Mouse (Mus musculus) v-Abl transformed pro-B cells (cell line): ENCODE measurements around the gene Slc12a7.

ENCODE experiments used
- in situ Hi-C, 2 experiments: fragments of 400-800 bp; cut with MboI; formaldehyde crosslinking; loops; one replicate each; pipeline ENCODE4 v1.15.1; 2025; ENCODE audit not compliant: unreplicated experiment in 2 of 2

The Slc12a7 gene

DNA sequence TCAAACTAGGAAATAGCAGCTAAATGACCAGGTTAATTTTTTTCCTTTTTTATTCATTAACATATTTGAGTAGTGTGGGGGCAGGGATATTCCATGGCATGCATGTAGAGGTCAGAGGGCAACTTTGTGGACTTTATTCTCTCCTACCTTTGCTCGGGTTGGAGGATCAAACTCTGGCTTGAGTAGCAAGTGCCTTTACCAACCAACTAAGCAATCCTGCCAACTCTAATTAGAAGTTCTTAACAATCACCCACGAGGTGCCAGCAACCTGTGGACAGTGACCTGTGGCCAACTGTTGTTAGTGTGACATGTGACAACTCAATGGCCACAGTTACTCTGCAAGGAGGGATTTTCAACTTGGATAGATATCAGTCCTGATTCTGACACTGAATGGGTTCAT lies 24.0 kb downstream of the Slc12a7 start:
- in situ Hi-C loops: no loop called here

DNA sequence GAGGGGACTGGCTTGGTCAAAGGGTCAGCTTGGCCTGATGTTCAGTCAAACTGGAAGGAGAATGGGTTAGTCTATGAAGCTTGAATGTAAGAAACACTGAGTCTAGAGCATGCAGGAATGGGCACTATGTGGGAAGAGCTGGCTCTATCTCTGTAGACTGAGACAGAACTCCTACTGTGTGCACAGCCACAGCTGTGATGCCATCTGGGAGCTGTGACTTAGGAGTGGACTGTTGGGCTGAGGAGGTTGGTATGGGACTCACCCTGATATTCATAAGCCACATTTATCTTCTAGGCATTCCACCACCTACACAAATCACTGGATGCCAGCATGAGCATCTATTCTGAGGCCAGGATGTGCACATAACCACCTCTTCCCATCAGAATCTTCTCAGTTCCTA lies 24.5 kb downstream of the Slc12a7 start:
- in situ Hi-C loops: no loop called here

DNA sequence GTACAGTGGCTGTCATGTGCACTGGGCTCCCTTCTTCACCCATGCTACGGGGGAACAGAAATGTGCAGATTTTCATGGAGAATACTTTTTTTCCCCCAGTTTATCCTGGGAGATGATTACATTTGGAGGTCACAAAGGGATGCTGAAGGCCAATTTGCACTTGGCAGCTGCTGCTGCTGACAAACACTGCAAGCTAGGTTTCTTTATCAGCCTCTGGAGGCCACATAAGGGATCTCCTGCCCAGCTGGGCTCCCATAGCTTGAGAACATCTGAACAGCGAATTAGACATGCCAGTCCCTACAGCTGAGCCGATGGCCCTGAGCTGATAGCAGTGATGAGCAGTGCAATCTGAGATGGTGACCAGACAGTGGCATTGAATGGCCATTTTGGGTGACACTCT lies 26.7 kb downstream of the Slc12a7 start:
- in situ Hi-C loops: no loop called here

DNA sequence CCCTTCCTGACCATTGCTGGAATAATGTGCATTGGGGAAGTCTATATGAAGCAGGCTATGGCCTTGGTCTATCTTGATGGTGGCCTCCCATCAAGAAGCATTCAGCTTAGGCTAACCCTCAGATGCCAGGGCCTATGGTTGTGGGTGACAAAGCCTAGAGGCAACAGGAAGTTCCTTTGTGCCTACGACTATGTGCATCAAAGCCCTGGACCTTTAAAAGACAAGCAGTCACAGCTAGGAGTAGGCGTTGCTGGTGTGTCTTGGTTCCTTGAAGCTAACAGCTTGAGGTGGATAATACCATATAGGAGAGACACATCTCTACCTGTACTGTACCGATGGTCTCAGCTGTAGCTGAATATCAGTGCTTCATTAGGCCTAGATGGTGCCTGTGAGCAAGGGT lies 27.2 kb downstream of the Slc12a7 start:
- in situ Hi-C loops: no loop called here

DNA sequence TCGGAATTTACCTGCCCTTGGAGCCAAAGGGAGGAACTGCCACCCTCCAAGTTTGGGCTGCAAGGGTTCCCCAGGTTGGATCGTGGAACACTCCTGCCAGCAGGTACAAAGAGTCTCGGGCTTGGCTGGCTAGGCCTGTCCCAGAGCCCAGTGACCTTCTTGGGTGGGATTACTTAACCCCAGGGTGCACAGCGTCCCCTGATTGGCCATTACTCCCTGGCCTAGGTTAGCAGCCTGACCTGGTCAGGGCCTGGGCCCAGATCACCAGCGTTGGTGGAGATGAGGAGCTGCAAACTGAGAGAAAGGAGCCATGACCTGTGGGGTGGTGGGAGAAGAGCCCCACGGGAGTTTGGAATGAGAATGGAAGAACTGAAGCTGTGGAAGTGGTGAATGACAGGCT lies 30.0 kb downstream of the Slc12a7 start:
- in situ Hi-C loops: no loop called here

DNA sequence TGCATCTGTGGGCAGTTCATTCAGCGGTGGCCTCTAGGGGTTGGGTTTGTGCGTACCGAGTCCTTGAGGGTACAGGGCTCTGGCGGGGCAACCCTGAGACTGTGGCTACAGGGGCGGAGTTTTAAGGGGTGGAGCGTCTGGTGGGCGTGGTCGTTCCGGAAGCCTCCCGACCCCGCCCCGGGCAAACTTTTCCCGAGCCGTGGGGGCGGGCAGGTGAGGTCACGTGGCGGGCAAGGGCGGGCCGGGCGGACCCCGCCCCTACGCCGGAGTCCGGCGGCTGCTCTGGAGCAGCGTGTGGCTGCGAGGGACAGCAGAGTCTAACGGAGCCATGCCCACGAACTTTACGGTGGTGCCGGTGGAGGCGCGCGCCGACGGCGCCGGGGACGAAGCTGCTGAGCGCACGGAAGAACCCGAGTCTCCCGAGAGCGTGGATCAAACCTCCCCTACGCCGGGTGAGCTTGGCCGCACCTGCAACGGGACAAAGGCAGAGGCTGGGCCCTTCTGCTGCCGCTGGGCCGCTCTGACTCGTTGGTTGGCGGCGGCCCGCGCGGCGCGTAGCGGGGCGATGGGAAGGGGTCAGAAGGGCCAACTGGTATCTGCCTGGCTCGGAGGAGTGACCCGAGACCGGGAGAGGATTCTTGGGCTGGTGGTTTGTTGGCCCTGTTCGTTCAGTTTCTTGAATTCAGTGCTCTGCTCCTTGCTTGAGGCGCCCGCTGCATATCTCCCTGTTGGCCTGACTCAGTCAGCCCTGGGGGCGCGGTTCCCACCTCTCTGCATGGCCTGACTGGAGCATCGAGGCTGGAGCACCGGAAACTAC lies 30.8 kb downstream of the Slc12a7 start:
- in situ Hi-C loops: no loop called here

DNA sequence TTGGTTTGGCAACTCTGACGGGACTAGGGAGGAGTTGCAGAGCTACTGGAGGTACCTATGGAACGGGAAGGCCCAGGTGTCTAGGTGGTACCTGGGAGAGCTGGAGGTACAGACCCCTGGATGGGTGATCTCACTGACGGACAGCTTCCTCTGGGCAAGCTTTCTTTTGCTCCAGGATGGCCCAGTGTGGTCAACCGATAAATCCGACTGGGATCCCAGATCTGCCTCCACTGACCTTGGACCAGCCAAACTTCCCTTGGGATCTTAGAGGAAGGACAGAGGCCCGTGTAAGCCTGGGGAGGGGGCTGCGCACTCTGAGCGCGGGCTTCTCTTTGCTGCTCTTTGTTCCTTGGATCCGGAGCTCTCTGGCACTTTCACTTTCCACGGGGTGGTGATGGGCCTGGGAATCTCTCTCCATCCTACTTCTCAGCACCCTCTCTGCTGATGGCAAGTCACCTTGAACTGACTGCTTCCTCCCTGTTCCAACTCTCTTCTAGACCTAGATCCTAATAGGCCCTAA lies 31.4 kb downstream of the Slc12a7 start:
- in situ Hi-C loops: no loop called here

DNA sequence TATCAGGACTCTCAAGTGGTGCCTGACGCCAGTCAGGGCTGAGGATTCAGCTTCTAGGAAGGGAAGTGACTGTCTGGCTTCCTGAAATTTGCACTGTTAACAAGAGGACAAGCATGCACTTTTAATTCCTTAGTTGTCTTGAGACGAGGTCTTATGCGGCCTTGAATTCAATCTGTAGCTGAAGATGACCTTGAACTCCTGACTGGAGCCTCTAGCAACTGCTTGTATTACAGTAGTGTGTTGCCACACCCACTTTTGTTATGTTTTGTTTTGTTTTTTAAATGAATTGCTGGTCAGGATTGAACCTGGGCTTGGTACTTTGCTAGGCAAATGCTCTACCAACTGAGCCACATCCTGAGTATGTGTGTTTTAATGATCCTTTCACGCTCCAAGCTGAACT lies 32.5 kb downstream of the Slc12a7 start:
- in situ Hi-C loops: loop anchor here (5.0 kb wide), 2 partner anchors 33 to 38 kb away; partner anchors contain the start of gene Slc12a7 (in 1 of the 2)

DNA sequence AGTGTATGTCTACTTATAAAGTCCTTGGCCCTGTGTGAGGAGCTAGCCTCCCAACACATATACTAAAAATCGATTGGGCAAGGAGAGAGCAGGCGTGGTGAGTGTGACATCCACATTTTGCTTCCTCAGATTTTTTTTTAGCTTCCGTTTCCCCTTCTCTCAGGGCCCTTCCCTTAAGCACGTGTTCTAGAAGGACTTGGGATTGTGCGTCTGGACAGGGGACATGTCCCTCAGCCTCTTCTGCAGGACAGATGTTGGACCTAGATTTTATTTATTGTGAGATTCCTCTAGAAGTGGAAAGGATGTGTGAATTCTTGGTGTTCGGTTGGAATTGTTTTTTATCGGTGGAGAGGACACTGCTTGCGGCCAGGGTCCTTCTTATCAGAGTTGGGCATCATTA lies 34.3 kb downstream of the Slc12a7 start:
- in situ Hi-C loops: loop anchor here (5.0 kb wide), 2 partner anchors 35 to 40 kb away; partner anchors contain the start of gene Slc12a7 (in 1 of the 2)

DNA sequence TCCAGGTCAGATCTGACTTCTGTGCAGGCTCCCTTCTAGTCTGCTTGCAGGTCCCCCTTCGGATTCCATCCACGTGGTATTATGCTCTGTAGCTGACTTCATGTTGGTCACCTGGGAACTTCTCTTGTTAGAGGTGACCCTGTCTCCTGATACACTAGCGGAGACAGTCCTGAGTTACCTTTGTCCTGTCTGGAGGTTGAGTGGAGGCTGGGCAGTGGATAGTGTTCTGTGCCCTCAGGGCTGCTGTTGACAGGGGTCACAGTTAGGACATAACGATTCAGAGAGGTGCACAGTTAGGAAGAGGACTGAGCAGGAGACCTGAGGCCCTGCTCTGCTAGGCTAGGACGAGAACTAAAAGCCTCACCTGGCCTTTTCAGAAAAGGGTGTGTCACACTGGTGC lies 34.9 kb downstream of the Slc12a7 start:
- in situ Hi-C loops: loop anchor here (5.0 kb wide), 2 partner anchors 35 to 40 kb away; partner anchors contain the start of gene Slc12a7 (in 1 of the 2)

DNA sequence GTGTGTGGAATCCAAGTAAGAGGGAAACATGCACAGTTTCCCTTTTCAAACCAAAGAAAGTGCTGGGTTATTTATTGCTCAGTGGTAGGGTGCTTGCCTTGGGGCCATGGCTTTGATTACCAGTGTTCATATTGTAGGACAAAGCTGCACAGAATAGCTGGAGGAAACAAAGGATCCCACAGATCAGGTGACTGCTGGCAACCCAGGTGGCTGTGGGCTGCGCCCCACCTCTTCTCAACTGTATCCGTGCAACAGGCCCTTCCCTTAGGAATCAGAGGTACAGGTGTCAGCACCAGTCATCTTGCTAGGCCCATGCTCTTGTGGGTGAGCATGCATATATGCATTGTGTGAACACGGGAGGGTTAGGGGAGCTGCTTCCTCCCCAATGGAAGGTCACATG lies 35.4 kb downstream of the Slc12a7 start:
- in situ Hi-C loops: loop anchor here (5.0 kb wide), 2 partner anchors 36 to 41 kb away; partner anchors contain the start of gene Slc12a7 (in 1 of the 2)

DNA sequence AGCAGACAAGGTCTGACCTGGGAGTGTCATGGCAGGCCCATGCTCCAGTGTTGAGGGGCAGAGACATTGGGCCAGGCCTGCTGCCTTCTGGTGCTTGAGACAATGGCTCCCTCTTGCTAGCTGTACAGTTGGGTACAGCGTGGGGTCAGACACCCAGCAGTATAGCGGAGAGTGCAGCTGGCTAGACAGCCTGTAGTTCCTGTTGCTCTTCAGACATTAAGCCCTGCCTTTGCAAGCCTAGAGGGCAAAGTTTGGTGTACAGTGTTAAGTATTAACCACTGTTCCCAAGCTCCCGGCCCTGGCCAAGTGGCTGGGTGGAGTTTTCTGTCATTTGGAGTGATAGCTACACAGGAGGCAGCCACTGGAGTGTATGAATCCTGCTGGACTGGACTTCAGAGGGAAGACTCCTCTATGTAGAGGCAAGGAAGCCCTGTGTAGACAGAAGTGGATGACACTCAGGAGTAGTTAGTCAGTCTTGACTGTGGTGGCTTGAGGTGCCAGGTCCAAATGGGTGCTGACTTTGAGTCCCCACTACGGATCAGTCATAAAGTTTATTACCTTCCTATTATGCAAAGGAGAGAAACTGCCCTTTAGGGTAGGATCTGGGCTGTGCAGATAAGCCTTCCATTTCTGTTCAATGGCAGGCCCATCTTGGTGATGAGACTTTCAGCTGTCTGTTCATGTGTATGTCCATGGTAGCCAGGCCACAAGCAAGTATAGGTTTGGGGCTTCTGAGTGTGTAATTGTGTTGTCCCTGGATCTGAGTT lies 37.2 kb downstream of the Slc12a7 start:
- in situ Hi-C loops: loop anchor here (5.0 kb wide), 2 partner anchors 38 to 43 kb away; partner anchors contain the start of gene Slc12a7 (in 1 of the 2)

DNA sequence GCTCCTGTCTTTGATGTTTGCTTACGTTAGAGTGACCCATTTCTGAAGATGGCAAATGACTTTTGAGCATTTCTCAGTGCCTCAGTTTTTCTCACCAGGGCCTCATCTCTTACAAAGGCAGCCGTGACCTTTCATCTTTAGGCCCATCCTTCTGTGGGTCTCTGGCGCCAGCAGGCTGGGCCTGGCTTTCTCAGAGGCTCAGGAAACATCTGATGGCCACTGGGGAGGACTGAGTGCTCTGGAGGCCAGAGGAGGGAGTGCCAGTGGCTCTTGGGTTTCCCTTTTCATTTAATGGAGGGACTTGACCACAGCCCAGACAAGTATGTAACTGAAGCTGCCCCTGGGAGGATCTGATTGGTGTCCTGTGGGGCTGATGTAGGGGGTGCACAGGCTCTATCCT lies 38.2 kb downstream of the Slc12a7 start:
- in situ Hi-C loops: no loop called here

DNA sequence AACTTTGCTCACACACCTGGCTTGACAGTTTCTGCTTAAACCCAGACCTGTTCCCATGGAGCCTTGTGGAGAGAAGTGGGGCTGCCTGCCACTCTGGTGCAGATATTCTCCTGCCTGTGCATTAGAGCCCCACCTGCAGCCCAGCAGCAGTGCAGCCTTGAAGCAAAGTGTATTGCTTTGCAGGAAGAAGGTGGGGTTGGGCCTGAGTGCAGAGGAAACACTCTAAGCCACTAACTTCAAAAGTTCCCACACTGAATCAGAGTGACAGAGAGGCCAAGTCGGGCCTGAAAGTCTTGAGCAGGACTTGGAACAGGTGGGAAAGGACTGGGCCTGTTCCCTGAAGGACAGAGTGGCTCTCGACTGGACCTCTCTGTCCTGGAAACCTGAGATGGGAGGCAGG lies 39.8 kb downstream of the Slc12a7 start:
- in situ Hi-C loops: no loop called here

DNA sequence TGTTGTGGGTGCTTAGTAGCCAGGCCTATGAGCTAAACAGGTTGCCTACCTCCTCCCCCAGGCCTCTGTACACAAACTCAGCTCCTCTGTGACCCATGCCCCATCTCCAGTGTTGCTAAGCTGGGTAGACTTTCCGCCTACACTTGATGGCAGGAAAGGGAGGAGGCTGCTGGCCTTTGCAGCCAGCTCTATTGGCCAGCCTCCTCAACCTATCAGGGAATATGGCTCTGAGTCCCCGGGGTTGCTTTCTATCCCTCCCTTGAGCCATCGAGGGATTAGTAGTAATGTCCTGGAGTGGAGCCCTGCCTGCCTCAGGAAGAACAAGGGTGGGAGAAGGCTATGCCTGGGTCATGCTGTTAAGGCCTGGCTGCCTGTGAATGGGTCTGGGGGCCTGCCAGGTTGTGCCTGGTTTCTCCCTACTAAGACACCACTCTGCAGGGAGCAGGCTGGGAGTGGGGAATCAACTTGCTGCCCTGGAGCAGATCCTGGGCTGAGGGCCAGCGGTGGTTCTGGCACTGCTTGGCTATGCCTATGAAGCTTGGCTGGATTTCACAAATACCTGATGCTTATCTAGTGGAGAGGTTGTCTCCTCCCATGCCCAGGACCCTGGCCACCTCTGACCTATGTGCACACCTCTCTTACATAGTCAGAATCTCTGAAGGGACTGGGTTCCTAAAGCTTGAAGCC lies 40.8 kb downstream of the Slc12a7 start:
- in situ Hi-C loops: no loop called here

DNA sequence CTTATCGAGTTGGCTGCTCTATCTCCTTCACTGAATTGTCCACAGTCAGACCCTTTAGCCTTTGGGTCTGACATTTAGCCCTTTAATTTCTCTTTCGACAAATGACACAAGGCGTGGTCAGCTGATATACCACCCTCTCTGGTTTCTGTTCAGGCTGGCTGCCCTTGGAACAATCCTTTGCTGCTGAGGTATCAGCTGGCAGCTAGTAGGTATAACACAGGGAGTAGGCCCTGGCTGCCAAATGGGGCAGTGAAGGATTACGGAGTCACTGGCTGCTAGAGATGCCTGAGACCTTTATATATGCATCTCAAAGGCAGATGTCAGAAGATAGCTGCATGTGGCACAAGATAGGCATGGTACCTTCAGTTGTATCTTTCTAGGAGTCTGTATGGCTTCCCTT lies 42.9 kb downstream of the Slc12a7 start:
- in situ Hi-C loops: no loop called here

DNA sequence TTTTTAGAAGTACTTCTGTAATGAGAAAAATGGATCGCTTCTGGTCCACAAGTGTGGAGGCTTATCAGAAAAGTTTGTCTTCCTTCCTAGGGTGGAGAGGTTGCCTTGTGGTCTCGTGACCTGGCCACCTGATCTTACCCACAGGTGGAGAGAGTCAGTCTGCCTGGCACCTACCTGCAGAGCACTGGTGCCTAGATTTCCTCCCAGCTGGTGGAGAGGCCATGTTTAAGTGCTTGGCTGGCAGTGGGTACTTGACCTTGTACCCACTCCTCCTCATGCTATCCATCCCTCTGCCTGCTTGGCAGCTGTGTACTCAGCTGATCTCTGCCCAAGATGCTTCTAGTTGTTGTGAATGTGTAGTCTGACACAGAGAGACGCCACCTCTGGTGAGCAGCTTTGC lies 44.7 kb downstream of the Slc12a7 start:
- in situ Hi-C loops: no loop called here

DNA sequence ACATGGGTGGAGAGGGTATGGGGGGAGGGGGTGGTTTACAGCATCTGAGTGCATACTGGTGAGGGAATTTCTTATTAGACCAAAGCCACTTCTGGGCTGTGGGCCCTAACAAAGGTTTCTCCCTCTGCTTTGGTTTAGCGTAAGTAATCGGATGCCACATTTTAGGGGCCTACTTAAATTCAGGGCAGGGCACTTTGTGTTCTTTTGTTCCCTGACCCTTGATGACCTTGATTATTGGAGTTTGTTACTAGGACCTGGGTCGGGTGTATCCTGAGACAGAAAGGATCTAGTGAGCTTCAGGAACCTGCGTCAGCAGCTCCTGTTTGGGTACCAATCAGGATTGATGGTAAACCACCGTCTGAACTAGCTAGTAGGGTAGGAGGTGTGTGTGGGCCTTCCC lies 49.6 kb downstream of the Slc12a7 start:
- in situ Hi-C loops: no loop called here

DNA sequence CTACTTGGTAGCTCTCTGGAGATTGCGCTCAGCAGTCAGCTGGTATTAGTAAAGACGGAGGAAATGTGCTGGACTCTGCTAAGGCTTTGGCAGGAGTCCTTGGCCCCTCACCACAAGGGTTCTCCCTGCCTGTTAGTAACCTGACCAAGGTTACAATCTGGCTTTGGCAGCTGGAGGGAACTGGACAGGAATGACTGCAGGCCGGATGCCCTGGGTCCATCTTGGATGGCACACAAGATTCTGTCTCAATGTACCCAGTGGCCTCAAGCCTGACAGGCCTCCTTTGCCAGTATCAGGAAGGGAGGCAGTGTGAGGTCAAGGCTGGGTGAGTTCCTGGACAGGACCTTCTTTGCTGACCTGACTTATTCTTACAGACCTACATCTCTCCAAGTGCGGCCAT lies 59.3 kb downstream of the Slc12a7 start:
- in situ Hi-C loops: no loop called here

DNA sequence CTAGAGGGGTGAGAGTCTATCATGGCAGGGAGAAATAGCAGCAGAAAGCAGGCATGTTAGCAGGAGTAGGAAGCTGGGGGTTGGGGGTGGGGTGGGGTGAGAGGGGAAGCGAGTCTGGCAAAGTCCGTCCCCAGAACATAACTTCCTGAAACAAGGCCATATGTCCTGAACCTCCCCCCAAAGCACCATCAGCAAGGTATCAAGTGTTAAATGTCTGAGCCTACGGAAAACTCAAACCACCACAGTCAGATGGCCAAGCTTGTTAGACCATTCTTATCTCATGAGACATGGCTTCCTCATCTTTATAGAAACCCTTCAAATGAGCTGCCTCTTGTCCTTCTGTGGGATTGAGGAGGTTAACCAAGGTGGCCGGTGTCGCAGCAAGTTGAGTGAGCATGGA lies 60.3 kb downstream of the Slc12a7 start:
- in situ Hi-C loops: no loop called here

DNA sequence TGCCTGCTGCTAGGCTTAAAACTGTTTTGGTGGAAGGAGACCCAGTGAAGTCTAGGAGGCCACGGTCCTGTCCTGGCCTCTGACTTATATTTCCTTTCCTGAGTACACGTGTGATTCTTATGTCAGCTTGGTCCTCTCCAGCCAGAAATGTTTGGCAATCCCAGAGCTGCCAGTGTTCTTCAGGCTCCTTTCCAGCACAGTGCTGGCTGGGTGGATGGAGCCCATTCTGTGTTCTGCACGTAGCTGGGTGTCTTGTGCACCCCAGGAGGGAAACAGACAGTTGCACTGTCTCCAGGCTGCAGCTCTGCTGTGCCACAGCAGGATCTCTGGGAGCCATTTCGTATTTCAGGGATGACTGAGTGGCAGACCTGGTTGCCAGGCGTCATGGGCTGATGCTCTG lies 66.2 kb downstream of the Slc12a7 start:
- in situ Hi-C loops: no loop called here
